Mouse (Mus musculus): ENCODE results near the gene Fam13c.

Fam13c gene

DNA sequence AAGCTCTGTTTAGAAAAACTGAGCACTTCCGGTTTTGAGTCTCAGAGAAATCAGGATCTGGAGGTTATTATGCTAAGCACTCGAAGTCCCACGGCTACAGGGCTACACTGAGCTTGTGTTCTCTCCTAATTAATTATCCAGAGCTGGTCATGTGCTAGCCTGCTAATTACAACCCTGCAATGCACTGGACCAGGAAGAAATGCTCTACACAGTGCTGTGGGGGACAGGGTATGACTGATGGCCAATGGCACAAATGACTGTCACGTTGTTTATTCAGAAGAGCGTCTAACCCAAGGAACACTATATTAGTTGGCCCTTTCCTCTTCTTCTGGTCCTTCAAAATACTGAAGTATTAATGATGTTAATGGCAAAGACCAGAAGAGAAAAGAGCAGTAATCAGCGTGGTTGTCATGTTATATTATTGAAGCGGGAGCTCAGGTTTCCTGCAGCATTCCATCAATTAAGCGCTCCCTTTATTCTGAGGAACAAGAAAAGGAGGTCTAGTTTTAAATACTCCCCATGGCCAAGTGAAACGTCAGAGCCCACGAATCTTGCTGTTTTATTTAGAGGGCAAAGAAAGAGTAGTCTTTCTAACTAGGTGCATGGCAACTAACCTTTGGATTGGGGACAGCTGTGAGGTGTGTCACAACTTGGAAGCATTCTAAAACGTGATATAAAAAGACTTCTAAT lies 18.4 kb downstream of the Fam13c start:
- DNase-seq (ENCODE audit: extremely low spot score, low read depth, low spot score): no peak

GRCm38 (mm10) chr10:70465638-70466037 lies 25.4 kb downstream of the Fam13c start:
- no peak for DNase-seq (ENCODE audit: extremely low spot score, low read depth, low spot score)

GRCm38 (mm10) chr10:70470836-70471235 lies 30.6 kb downstream of the Fam13c start:
- no peak for DNase-seq (ENCODE audit: extremely low spot score, low read depth, low spot score)

- DNase-seq (ENCODE audit: extremely low spot score, low read depth, low spot score): no peak
Measured at GRCm38 (mm10) chr10:70477741-70478145, 37.5 kb downstream of the Fam13c start.

- no peak for DNase-seq (ENCODE audit: extremely low spot score, low read depth, low spot score)
Measured at GRCm38 (mm10) chr10:70483736-70484135, 43.5 kb downstream of the Fam13c start.

DNA sequence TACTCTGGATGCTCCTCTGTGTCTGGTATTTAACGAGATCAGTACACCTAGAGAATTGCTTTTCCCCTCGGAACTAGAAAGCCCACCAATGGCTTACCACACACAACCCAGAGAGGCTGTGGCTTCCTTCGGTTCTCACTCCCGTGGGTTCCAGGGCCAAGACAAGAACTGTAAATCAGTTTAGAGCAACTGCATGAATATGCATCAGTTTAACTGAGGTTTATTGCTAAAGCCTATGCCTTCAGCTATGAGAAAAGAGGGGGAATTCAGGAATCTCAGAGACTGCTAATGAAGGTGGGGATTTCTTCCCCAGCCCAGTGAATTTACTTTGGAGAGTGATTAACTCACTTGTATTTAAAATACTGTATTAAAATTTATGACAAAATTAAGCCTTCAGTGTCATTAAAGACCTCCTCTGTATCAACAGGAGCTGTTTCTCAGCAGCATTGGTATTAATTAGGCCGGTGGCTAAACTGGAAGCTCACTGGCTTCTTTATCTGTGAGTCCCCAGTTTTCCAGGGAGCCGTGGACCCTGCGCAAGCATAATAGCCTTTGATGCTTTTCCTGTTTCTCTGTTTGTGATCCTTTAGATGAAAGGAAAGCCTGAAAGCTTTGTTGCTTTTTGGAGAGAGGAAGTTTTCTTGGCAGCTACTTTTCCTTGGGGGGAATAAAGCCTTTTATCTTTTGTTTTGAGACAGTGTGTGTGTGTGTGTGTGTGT lies 44.4 kb downstream of the Fam13c start:
- no peak for DNase-seq (ENCODE audit: extremely low spot score, low read depth, low spot score)

DNA sequence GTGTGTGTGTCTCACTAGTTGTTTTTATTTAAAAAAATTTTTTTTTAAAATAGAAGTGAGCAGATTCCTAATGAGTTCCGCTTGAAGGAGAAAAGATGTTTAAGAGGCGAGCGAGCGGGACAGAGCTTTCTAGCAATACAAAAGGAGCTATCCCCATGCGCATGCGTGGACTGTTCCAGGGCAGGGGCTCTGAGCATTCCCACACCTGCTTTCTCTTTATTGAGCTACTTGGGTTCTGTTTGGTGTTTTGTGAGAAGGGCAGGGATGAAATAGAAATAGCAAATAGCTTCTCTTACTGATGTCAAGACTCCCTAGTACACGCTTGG lies 45.0 kb downstream of the Fam13c start:
- no peak for DNase-seq (ENCODE audit: extremely low spot score, low read depth, low spot score)

DNA sequence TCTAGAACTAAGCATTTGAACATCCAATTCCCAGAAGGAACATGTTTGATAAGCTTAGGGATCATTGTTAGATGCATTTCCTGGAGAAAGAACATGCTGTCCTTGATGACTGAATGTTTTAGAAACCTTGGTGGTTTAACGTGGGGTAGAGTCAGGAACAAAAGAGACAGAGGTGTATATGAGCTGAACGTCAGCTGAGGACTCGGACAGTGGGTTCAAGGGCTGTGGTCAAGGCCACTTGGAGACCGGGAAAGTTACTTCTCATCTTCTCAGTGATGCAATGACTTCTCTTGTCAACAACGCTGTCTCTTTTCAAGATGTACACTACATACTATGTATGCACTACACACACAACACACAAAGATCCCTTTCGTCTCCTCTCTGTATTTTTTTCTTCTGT lies 46.4 kb downstream of the Fam13c start:
- DNase-seq (ENCODE audit: extremely low spot score, low read depth, low spot score): no peak

GRCm38 (mm10) chr10:70493891-70494290 lies 53.6 kb downstream of the Fam13c start:
- DNase-seq (ENCODE audit: extremely low spot score, low read depth, low spot score): no peak

GRCm38 (mm10) chr10:70494441-70494840 lies 54.2 kb downstream of the Fam13c start:
- DNase-seq (ENCODE audit: extremely low spot score, low read depth, low spot score): no peak

DNA sequence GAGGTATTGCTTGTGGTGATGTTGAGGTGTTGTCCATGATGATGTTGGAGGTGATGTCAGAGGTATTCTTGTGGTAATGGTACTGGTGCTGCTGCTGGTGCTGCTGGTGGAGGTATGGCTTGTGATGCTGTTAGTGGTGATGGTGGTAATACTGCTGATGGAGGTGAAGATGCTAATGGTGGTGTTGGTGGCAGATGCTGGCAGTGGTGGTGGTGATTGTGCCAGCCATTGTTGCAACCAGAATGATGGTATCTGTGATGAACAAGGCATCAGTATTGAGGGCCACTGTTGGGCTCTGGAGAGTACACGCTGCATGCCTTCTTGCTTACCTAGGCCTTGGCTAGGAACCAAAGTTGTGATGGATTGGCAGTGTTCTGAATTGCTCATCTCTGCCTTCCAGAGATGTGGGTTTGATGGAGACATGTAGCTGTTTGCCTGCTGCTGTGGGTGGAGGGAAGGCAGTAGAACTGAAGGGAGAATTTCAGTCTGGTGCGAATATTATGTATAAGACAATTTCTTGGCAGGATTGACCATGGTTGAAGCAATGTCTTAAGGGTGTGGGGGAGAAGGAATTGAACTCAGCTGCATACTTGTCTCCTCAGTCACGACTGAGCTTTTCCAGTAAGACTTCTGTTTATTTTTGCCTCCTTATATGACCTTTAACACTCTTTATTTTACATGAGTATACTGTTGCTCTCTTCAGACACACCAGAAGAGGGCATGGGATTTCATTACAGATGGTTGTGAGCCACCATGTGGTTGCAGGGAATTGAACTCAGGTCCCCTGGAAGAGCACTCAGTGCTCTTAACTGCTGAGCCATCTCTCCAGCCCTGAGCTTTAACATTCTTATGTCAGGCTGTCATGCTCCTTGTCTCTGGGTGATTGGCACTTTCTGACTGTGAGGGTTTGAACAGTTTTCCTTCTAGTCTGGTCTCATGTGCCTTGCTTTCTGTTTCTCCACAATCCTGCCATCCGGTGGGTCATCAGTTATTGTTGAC lies 55.1 kb downstream of the Fam13c start:
- no peak for DNase-seq (ENCODE audit: extremely low spot score, low read depth, low spot score)

DNA sequence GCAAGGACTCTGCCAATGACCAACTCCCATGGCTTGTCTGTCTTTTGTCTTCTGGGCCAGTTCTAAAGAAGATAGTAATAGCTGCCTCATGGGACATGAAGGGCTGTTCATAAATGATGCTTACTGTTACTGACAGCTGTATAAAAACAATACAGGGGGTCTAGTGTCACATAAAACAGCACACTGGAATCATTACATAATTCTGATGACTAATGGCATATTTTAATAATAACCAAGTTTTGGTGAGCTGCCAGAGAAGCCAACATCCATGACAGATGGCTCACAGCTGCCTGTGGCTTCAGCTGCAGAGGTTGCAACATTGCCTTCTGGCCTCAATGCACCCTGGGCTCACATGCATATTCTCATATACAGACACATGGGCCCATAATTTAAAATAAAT lies 56.7 kb downstream of the Fam13c start:
- DNase-seq (ENCODE audit: extremely low spot score, low read depth, low spot score): no peak

- DNase-seq (ENCODE audit: extremely low spot score, low read depth, low spot score): no peak
Measured at GRCm38 (mm10) chr10:70498328-70498727, 58.0 kb downstream of the Fam13c start.

DNA sequence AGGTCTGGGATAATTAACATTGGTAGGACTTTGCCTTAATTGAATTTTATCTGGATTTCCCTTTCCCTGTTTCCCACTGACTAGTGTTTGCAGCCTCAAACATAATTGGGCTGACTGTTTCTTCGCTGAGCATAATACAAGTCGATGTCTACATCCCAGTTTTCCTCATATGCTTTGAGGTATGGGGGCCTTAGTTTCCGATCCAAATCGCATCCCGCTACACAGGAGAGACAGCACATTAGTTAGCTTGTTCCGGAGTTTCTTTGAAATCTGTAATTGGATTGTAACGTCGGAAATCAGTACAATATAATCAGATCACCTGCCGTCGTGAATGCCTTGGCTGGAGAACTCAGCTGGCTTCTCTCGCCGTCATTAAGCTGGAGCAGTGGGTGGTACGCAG lies 59.0 kb downstream of the Fam13c start:
- DNase-seq (ENCODE audit: extremely low spot score, low read depth, low spot score): no peak

DNA sequence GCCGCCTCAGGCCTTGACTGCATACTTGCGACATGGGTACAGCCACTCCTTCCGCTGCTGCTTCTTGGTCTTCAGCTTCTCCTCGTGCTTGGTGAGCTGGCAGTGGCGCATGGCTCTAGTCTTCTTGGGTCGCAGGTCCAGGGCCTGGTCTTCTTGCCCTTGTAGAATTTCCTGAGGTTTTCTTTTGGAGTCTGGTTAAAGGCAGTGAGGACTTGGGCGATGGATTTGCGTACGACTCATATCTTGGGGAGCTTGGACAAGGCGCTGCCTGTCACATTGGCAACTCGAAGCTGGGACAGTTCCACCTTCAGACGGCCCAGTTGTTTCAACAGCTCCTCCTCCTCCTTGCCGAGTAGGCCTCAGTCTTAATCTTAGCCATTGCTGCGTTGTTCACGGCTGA lies 64.6 kb downstream of the Fam13c start:
- no peak for DNase-seq (ENCODE audit: extremely low spot score, low read depth, low spot score)

- no peak for DNase-seq (ENCODE audit: extremely low spot score, low read depth, low spot score)
Measured at GRCm38 (mm10) chr10:70505395-70505794, 65.1 kb downstream of the Fam13c start.

GRCm38 (mm10) chr10:70505842-70506241 lies 65.6 kb downstream of the Fam13c start:
- no peak for DNase-seq (ENCODE audit: extremely low spot score, low read depth, low spot score)

DNA sequence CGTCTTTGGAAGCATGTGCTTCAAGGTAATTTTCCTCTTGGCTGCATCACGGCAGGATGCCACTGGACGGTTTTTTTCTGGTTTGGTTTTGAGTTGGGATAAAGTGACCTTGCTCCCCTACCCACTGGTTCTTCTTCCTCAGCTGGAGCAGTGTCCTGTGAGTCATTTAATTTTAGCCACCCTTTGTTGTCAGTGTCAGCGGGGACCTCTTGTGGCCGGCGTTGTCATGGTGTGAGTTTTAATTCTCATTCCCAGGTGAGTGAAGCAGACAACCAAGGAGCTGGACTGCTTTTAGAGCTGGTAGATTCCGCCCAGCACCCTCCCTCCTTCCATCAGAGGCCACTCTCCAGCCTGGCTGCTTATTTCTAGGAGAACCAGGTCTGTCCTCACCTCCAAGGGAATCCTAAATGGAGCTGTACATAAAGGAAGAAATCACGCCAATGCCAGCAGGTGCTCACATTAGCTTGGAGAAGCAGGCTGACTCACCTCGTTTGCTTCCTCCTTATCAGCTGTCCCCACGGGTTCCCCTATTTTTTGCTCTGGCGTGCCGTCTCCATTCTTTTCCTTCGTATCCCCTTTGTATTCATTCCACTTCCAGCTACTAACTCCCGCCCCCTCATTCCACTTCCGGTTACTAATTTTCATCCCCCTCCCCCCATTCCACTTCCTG lies 66.4 kb downstream of the Fam13c start:
- DNase-seq (ENCODE audit: extremely low spot score, low read depth, low spot score): no peak

- DNase-seq (ENCODE audit: extremely low spot score, low read depth, low spot score): no peak
Measured at GRCm38 (mm10) chr10:70507880-70508279, 67.6 kb downstream of the Fam13c start.

DNA sequence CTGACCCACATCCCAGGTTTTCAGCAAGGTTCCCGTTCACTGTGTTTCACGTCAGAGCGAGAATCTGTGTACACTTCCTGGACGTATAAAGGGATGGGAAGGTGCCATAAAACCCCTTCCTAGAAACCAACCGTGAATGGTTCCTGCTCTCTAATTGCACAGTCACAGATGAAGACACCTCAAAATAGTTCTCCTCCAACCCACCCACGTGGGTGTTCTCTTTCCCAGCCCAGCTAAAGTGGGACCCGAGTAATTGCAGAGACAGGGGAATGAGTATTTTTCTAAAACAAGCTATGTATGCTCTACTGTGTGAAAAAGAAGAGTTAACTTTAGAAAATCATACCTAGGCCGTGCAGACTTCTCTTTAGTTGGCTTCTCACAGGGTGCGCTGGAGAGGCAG lies 74.6 kb downstream of the Fam13c start:
- DNase-seq (ENCODE audit: extremely low spot score, low read depth, low spot score): no peak

- no peak for DNase-seq (ENCODE audit: extremely low spot score, low read depth, low spot score)
Measured at GRCm38 (mm10) chr10:70516661-70517060, 76.4 kb downstream of the Fam13c start.
